Mouse (Mus musculus) CH12.LX (cell line): ENCODE results near the gene Rasl10a. TPM values are rescaled to one million over a fixed set of nuclear protein-coding genes. Genes with fewer than 3 reads are reported as not detected.
"Not testable (repeated sequence)": the region's sequence is repeated elsewhere in the genome, so short reads cannot be mapped to it uniquely, and the experiment has no call there.

ENCODE experiments used
- DNase-seq: peaks from one replicate; pipeline ENCODE4 v3.0.0-alpha.2; 2013; ENCODE audit errors: extremely low read depth
- H3K27ac ChIP-seq: 2 replicates; pipeline ENCODE4 v1.5.1; 2012; ENCODE audit warnings: low read depth, mild to moderate bottlenecking, control low read depth, moderate library complexity; ENCODE audit not compliant: insufficient read depth
- H3K27me3 ChIP-seq: replicated peaks from 2 replicates; pipeline ENCODE3; 2012; ENCODE audit warnings: inconsistent platforms
- H3K36me3 ChIP-seq, 2 experiments: replicated peaks in 1 of 2; 2 replicates each; pipeline versions ENCODE3 to v1.6.1; 2012; ENCODE audit warnings: inconsistent platforms in 1 of 2, low read length in 1 of 2, mild to moderate bottlenecking in 1 of 2, mixed read lengths in 1 of 2, moderate library complexity in 1 of 2; ENCODE audit not compliant: control insufficient read depth in 1 of 2, insufficient read depth in 1 of 2
- H3K4me1 ChIP-seq, 2 experiments: 2 replicates each; pipeline ENCODE4 v1.6.1; 2012; ENCODE audit warnings: inconsistent platforms in 1 of 2, moderate library complexity in 1 of 2; ENCODE audit not compliant: insufficient read depth in 2 of 2, control insufficient read depth in 1 of 2
- H3K4me2 ChIP-seq: 2 replicates; pipeline ENCODE4 v1.6.1; 2012; ENCODE audit warnings: low read depth, mild to moderate bottlenecking, control low read depth; ENCODE audit not compliant: poor library complexity, insufficient read depth, severe bottlenecking
- H3K4me3 ChIP-seq, 3 experiments: fragments of 150-350 bp in 1 of 3; sonication (generic) in 1 of 3; replicated peaks in 1 of 3; 2 replicates each; pipeline versions ENCODE3 to v1.5.1; 2011 to 2012; ENCODE audit warnings: low read depth in 2 of 3, low read length in 2 of 3, mild to moderate bottlenecking in 2 of 3, moderate library complexity in 2 of 3, control low read depth in 1 of 3, improper control_type of control experiment in 1 of 3, inconsistent platforms in 1 of 3, mixed read lengths in 1 of 3; ENCODE audit not compliant: poor library complexity in 1 of 3
- H3K79me2 ChIP-seq: replicated peaks from 2 replicates; pipeline ENCODE4 v1.6.1; 2012; ENCODE audit warnings: mild to moderate bottlenecking, moderate library complexity; ENCODE audit not compliant: control insufficient read depth, poor library complexity, insufficient read depth, severe bottlenecking; ENCODE audit errors: extremely low read depth
- H3K9ac ChIP-seq: 2 replicates; pipeline ENCODE4 v1.6.1; 2012; ENCODE audit warnings: low read depth, mild to moderate bottlenecking, control low read depth, moderate library complexity; ENCODE audit not compliant: insufficient read depth
- H3K9me3 ChIP-seq: replicated peaks from 2 replicates; pipeline ENCODE3; 2012; ENCODE audit warnings: low read length, inconsistent platforms, mixed read lengths
- CHD1 ChIP-seq: IDR thresholded peaks from 2 replicates; pipeline ENCODE4 v1.6.1; 2012; ENCODE audit warnings: low read depth, low read length, improper control_type of control experiment, inconsistent platforms
- CHD2 ChIP-seq: IDR thresholded peaks from 2 replicates; pipeline ENCODE4 v1.6.1; 2011; ENCODE audit warnings: low read length, improper control_type of control experiment
- CTCF ChIP-seq, 2 experiments: IDR thresholded peaks in 1 of 2; conservative IDR thresholded peaks in 1 of 2; 2 replicates each; pipeline ENCODE4 v1.5.1; 2011 to 2012; ENCODE audit warnings: low read depth in 2 of 2, low read length in 2 of 2, improper control_type of control experiment in 1 of 2, inconsistent platforms in 1 of 2, mild to moderate bottlenecking in 1 of 2, moderate library complexity in 1 of 2
- GABPA ChIP-seq: IDR thresholded peaks from 2 replicates; pipeline ENCODE4 v1.6.1; 2012; ENCODE audit warnings: low read depth, low read length, improper control_type of control experiment, inconsistent platforms; ENCODE audit not compliant: insufficient replicate concordance
- JUN ChIP-seq: IDR thresholded peaks from 2 replicates; pipeline ENCODE4 v1.6.1; 2011; ENCODE audit warnings: low read depth, mild to moderate bottlenecking, low read length, improper control_type of control experiment, moderate library complexity; ENCODE audit not compliant: insufficient read depth
- JUND ChIP-seq: conservative IDR thresholded peaks from 2 replicates; pipeline ENCODE4 v1.6.1; 2011; ENCODE audit warnings: low read depth, low read length, improper control_type of control experiment
- MEF2A ChIP-seq: IDR thresholded peaks from 2 replicates; pipeline ENCODE4 v1.6.1; 2014; ENCODE audit warnings: low read depth, mild to moderate bottlenecking, inconsistent platforms, low read length, improper control_type of control experiment, borderline replicate concordance
- NELFE ChIP-seq: IDR thresholded peaks from 2 replicates; pipeline ENCODE4 v1.6.1; 2011; ENCODE audit warnings: low read depth, low read length, improper control_type of control experiment
- PAX5 ChIP-seq: IDR thresholded peaks from 2 replicates; pipeline ENCODE4 v1.6.1; 2012; ENCODE audit warnings: low read length, inconsistent platforms, mixed read lengths
- POLR2A ChIP-seq: IDR thresholded peaks from 2 replicates; pipeline ENCODE4 v1.6.1; 2011; ENCODE audit warnings: low read depth, mild to moderate bottlenecking, improper control_type of control experiment, low read length
- RCOR1 ChIP-seq: conservative IDR thresholded peaks from 2 replicates; pipeline ENCODE4 v1.6.1; 2012; ENCODE audit warnings: low read depth, mild to moderate bottlenecking, inconsistent platforms, low read length, improper control_type of control experiment
- UBTF ChIP-seq: IDR thresholded peaks from 2 replicates; pipeline ENCODE4 v1.6.1; 2012; ENCODE audit warnings: low read depth, mild to moderate bottlenecking, inconsistent platforms, low read length, improper control_type of control experiment, moderate library complexity
- ZKSCAN1 ChIP-seq: IDR thresholded peaks from 2 replicates; pipeline ENCODE4 v1.6.1; 2012; ENCODE audit warnings: low read depth, inconsistent platforms, low read length, improper control_type of control experiment, borderline replicate concordance
- ZNF384 ChIP-seq: IDR thresholded peaks from 2 replicates; pipeline ENCODE4 v1.6.1; 2012; ENCODE audit warnings: low read depth, low read length, improper control_type of control experiment, inconsistent platforms
- dilution Hi-C: fragments of 300-500 bp; cut with MboI; formaldehyde crosslinking; loops from 2 replicates; pipeline ENCODE4 v1.14.3; 2020; ENCODE audit warnings: low sequenced_read_pairs; ENCODE audit not compliant: extremely low pct_unique_long_range_greater_than_20kb, extremely low pct_ligation_motif_present
- in situ Hi-C: fragments of 300-500 bp; cut with MboI; formaldehyde crosslinking; loops from 3 replicates; pipeline ENCODE4 v1.14.3; 2019; ENCODE audit warnings: low sequenced_read_pairs, low pct_ligation_motif_present, low pct_unique_long_range_greater_than_20kb, mixed read lengths
- polyA plus RNA-seq: library from polyadenylated mRNA; unstranded; fragments of >175 nt; gene quantifications from 2 replicates; pipeline ENCODE4 v1.2.1, GENCODE M21; 2012; ENCODE audit warnings: low read depth; ENCODE audit not compliant: insufficient read length
- total RNA-seq, 2 experiments: library from RNA; depleted of rRNA; stranded (reverse); fragments of 300-350 nt in 1 of 2; fragments of >200 nt in 1 of 2; gene quantifications; 2 replicates each; pipeline ENCODE4 v1.2.3; 2012 to 2014

Rasl10a gene
- total and polyA plus RNA-seq, 3 experiments, result 3.0 to 7.5 (median 6.5) TPM

GRCm38 (mm10) chr11:5068126-5068971, 10.4 kb downstream of the Rasl10a start (continued):
- TF ChIP-seq JUND, result no peak
- no peak for TF ChIP-seq CHD1
- TF ChIP-seq NELFE, result no peak
- TF ChIP-seq UBTF, result no peak
- TF ChIP-seq ZNF384, result no peak
- TF ChIP-seq CTCF (conservative IDR thresholded peaks at IDR 0.05 in 1 of 2, IDR thresholded peaks at IDR 0.05 in 1 of 2; ENCODE audit: low read depth in 2 of 2, low read length in 2 of 2), result no peak
- TF ChIP-seq GABPA, result no peak
- TF ChIP-seq JUN, result no peak

GRCm38 (mm10) chr11:5074882-5075281, 17.0 kb downstream of the Rasl10a start:
- Histone ChIP-seq H3K79me2 (peaks cover 23% of the 10 kb centered on the region), H3K4me2 (no peak overlapping the region), H3K27me3 (no peaks in the 10 kb centered on the region), H3K9ac (no peak overlapping the region), H3K27ac (no peak overlapping the region), H3K9me3 (no peaks in the 10 kb centered on the region), H3K36me3 (peaks cover 76 to 84% of the 10 kb centered on the region in 2 experiments), H3K4me3 (no peak overlapping the region), H3K4me1 (no peaks in the 10 kb centered on the region)
- peak; percentile 54 for DNase-seq
- TF ChIP-seq PAX5 (no peak), CHD2 (no peak), CTCF (conservative IDR thresholded peaks at IDR 0.05 in 1 of 2, IDR thresholded peaks at IDR 0.05 in 1 of 2; ENCODE audit: low read depth in 2 of 2, low read length in 2 of 2) (peak; percentile 53 to 62)
- dilution Hi-C loops (no loop called here), in situ Hi-C loops (no loop called here)

- TF ChIP-seq POLR2A (0 out of 2 replicates have a peak, but pooled peaks have one; percentile 8), ZKSCAN1 (no peak), MEF2A (no peak), RCOR1 (no peak)
- TF ChIP-seq, all 38 proteins: peak for 1
- H3K36me3 ChIP-seq, result peaks cover 76 to 84% of the 10 kb centered on the region in 2 experiments
- peaks cover 31% of the 10 kb centered on the region for H3K79me2 ChIP-seq
- dilution Hi-C loops (no loop called here), in situ Hi-C loops (no loop called here)
- no peaks in the 10 kb centered on the region for H3K9me3 ChIP-seq
- no peak overlapping the region for H3K4me3 ChIP-seq
- DNase-seq, result no peak
- H3K4me1 ChIP-seq, result no peaks in the 10 kb centered on the region
- H3K27ac ChIP-seq, result no peak overlapping the region
- H3K9ac ChIP-seq, result no peak overlapping the region
- H3K27me3 ChIP-seq, result no peaks in the 10 kb centered on the region
- H3K4me2 ChIP-seq, result no peak overlapping the region
Measured at GRCm38 (mm10) chr11:5075760-5076159, 17.8 kb downstream of the Rasl10a start.

- in situ Hi-C loops, H3K4me3 ChIP-seq, H3K4me1 ChIP-seq, H3K9me3 ChIP-seq, H3K4me2 ChIP-seq, dilution Hi-C loops, H3K27ac ChIP-seq, H3K27me3 ChIP-seq, H3K9ac ChIP-seq, DNase-seq: not testable (repeated sequence)
- Histone ChIP-seq H3K79me2 (peaks cover 38% of the 10 kb centered on the region), H3K36me3 (peaks cover 71 to 82% of the 10 kb centered on the region in 2 experiments)
Measured at GRCm38 (mm10) chr11:5076843-5077242, 18.9 kb downstream of the Rasl10a start.
